Mouse (Mus musculus): ENCODE measurements around the gene Pbp2. TPM values are rescaled to one million over a fixed set of nuclear protein-coding genes. Genes with fewer than 3 reads are reported as not detected.

Pbp2 gene
- not detected for polyA plus RNA-seq (2017; shearing (Covaris generic))

DNA sequence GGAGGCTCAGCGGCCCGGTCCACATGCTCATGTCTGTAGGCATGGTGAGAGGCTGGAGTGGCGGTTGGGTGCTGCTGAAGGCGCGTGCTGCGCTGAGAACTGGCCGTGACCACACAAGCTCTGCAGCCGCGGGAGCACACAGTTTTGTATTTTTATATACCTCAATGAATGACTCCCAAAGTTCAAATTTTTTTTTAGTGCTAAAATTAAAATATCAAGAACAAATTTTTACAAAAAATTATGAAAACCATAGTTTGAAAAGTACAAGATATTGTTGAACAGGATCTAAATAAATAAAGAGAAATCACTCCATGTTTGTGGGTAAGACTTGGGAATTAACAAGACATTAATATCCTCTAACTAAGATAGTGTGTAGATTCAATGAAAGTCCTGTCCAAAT, at the start of gene Pbp2:
TSS of gene Pbp2 (minus strand) at position 101 of the 400 bp plus-strand sequence.

Other genes with a start within 250 kb of the Pbp2 start
- gene Gprc5a, start 244.8 kb downstream of the Pbp2 start, polyA plus RNA-seq (2017; shearing (Covaris generic)): 4.2 TPM
- gene Gprc5d, start 192.1 kb downstream of the Pbp2 start, polyA plus RNA-seq (2017; shearing (Covaris generic)): not detected
- gene Fam234b, start 112.4 kb downstream of the Pbp2 start, polyA plus RNA-seq (2017; shearing (Covaris generic)): 16.3 TPM
- not detected for gene Hebp1, start 112.4 kb downstream of the Pbp2 start, polyA plus RNA-seq (2017; shearing (Covaris generic))
- gene Gsg1, start 56.1 kb downstream of the Pbp2 start, polyA plus RNA-seq (2017; shearing (Covaris generic)): not detected
- 80.5 TPM for gene Emp1, start 52.1 kb upstream of the Pbp2 start, polyA plus RNA-seq (2017; shearing (Covaris generic))

All from effector memory CD4-positive, alpha-beta T cell, adult 5 months (primary cell).